Mouse (Mus musculus) hindbrain, embryonic 15.5 days (tissue): ENCODE measurements around the gene Senp1. TPM values are rescaled to one million over a fixed set of nuclear protein-coding genes. Genes with fewer than 3 reads are reported as not detected.

ENCODE experiments used
- ATAC-seq: fragments of 200-750 bp; cut with Nextera tagmentation; 2 replicates; pipeline ENCODE4 v1.8.0; 2017; ENCODE audit warnings: low read depth, moderate number of reproducible peaks, moderate TSS enrichment; ENCODE audit not compliant: low FRiP score
- H3K27ac ChIP-seq: fragments of 300-500 bp; sonication (generic); replicated peaks from 2 replicates; pipeline ENCODE4 v1.5.1; 2015; ENCODE audit warnings: mild to moderate bottlenecking, inconsistent platforms
- H3K27me3 ChIP-seq: fragments of 300-500 bp; sonication (generic); 2 replicates; pipeline ENCODE4 v1.6.1; 2015; ENCODE audit warnings: control low read depth, inconsistent platforms
- H3K36me3 ChIP-seq: fragments of 300-500 bp; sonication (generic); 2 replicates; pipeline ENCODE4 v1.6.1; 2015; ENCODE audit warnings: control low read depth, inconsistent platforms
- H3K4me1 ChIP-seq: fragments of 300-500 bp; sonication (generic); replicated peaks from 2 replicates; pipeline ENCODE4 v1.6.1; 2015; ENCODE audit warnings: control low read depth, inconsistent platforms
- H3K4me2 ChIP-seq: fragments of 300-500 bp; sonication (generic); 2 replicates; pipeline ENCODE4 v1.6.1; 2015; ENCODE audit warnings: moderate library complexity, mild to moderate bottlenecking, inconsistent platforms
- H3K4me3 ChIP-seq: fragments of 300-500 bp; sonication (generic); 2 replicates; pipeline ENCODE4 v1.5.1; 2015; ENCODE audit warnings: mild to moderate bottlenecking, inconsistent platforms
- H3K9ac ChIP-seq: fragments of 300-500 bp; sonication (generic); 2 replicates; pipeline ENCODE4 v1.6.1; 2015; ENCODE audit warnings: inconsistent platforms
- H3K9me3 ChIP-seq: fragments of 300-500 bp; sonication (generic); 2 replicates; pipeline ENCODE4 v1.6.1; 2016; ENCODE audit warnings: control low read depth, inconsistent platforms
- WGBS: fragments of 180-500 bp; shearing (Covaris S2); methylation state at CpG from one replicate; pipeline ENCODE4 v1.1.7; 2015; 5-methylcytosine and 5-hydroxymethylcytosine counted together
- polyA plus RNA-seq: library from polyadenylated mRNA; unstranded; fragments of >200 nt; fragmentation: Nextera tagmentation; extraction: Ambion mirVana; gene quantifications from 2 replicates; pipeline ENCODE4 v1.2.1, GENCODE M21; 2015

Senp1 gene
- polyA plus RNA-seq, 1 experiment from 2014 or later, result 19.3 TPM

- Histone ChIP-seq H3K27ac (no peak overlapping the region), H3K9me3 (no peaks in the 10 kb centered on the region), H3K27me3 (no peaks in the 10 kb centered on the region), H3K36me3 (peaks cover 40% of the 10 kb centered on the region), H3K9ac (no peak overlapping the region), H3K4me2 (no peak overlapping the region), H3K4me1 (no peaks in the 10 kb centered on the region), H3K4me3 (no peak overlapping the region)
- no peak for ATAC-seq
- 94% methylated on average over 5 of the region's 5 CpGs for whole genome bisulfite sequencing
Observed at GRCm38 (mm10) chr15:98036578-98036977, 57.0 kb downstream of the Senp1 start.

GRCm38 (mm10) chr15:98035076-98035755, 58.3 kb downstream of the Senp1 start:
- Histone ChIP-seq H3K9ac (no peak overlapping the region), H3K4me3 (no peak overlapping the region), H3K4me1 (no peaks in the 10 kb centered on the region), H3K9me3 (no peaks in the 10 kb centered on the region), H3K27ac (no peak overlapping the region), H3K27me3 (no peaks in the 10 kb centered on the region), H3K36me3 (peaks cover 26% of the 10 kb centered on the region), H3K4me2 (no peak overlapping the region)
- ATAC-seq, result no peak
- 7% methylated on average over 3 of the region's 3 CpGs for WGBS

- no peak overlapping the region for H3K4me2 ChIP-seq
- no peak overlapping the region for H3K9ac ChIP-seq
- no peak for ATAC-seq
- peaks cover 20% of the 10 kb centered on the region for H3K36me3 ChIP-seq
- no peaks in the 10 kb centered on the region for H3K27me3 ChIP-seq
- H3K4me3 ChIP-seq, result no peak overlapping the region
- H3K9me3 ChIP-seq, result no peaks in the 10 kb centered on the region
- WGBS, result 74% methylated on average over 9 of the region's 9 CpGs
- no peaks in the 10 kb centered on the region for H3K4me1 ChIP-seq
- no peak overlapping the region for H3K27ac ChIP-seq
Observed at GRCm38 (mm10) chr15:98033233-98033748, 60.3 kb downstream of the Senp1 start.

- Histone ChIP-seq H3K9ac (no peak overlapping the region), H3K4me3 (no peak overlapping the region), H3K36me3 (no peaks in the 10 kb centered on the region), H3K9me3 (no peaks in the 10 kb centered on the region), H3K4me2 (no peak overlapping the region), H3K27ac (no peak overlapping the region), H3K4me1 (peaks cover 8% of the 10 kb centered on the region), H3K27me3 (no peaks in the 10 kb centered on the region)
- ATAC-seq, result no peak
- WGBS, result 81% methylated on average over 6 of the region's 6 CpGs
Observed at GRCm38 (mm10) chr15:98029798-98030197, 63.7 kb downstream of the Senp1 start.

- Histone ChIP-seq H3K27me3 (no peaks in the 10 kb centered on the region), H3K27ac (no peak overlapping the region), H3K4me2 (no peak overlapping the region), H3K4me1 (peaks cover 8% of the 10 kb centered on the region), H3K9ac (no peak overlapping the region), H3K36me3 (no peaks in the 10 kb centered on the region), H3K4me3 (no peak overlapping the region), H3K9me3 (no peaks in the 10 kb centered on the region)
- no peak for ATAC-seq
- WGBS, result 39% methylated on average over 12 of the region's 12 CpGs
Observed at GRCm38 (mm10) chr15:98026967-98027904, 66.3 kb downstream of the Senp1 start.

- Histone ChIP-seq H3K36me3 (no peaks in the 10 kb centered on the region), H3K4me1 (peaks cover 8% of the 10 kb centered on the region), H3K27ac (no peak overlapping the region), H3K4me2 (no peak overlapping the region), H3K9me3 (no peaks in the 10 kb centered on the region), H3K27me3 (no peaks in the 10 kb centered on the region), H3K4me3 (no peak overlapping the region), H3K9ac (no peak overlapping the region)
- no peak for ATAC-seq
- WGBS, result 37% methylated on average over 4 of the region's 4 CpGs
Observed at GRCm38 (mm10) chr15:98025611-98026010, 67.9 kb downstream of the Senp1 start.

- Histone ChIP-seq H3K36me3 (no peaks in the 10 kb centered on the region), H3K27ac (no peak overlapping the region), H3K4me2 (no peak overlapping the region), H3K9ac (no peak overlapping the region), H3K27me3 (no peaks in the 10 kb centered on the region), H3K9me3 (no peaks in the 10 kb centered on the region), H3K4me3 (no peak overlapping the region), H3K4me1 (peaks cover 8% of the 10 kb centered on the region)
- ATAC-seq, result no peak
- 30% methylated on average over 3 of the region's 3 CpGs for WGBS
Observed at GRCm38 (mm10) chr15:98023137-98023536, 70.4 kb downstream of the Senp1 start.

GRCm38 (mm10) chr15:98021886-98022285, 71.7 kb downstream of the Senp1 start:
- ATAC-seq, result no peak
- Histone ChIP-seq H3K27me3 (no peaks in the 10 kb centered on the region), H3K4me2 (no peak overlapping the region), H3K27ac (no peak overlapping the region), H3K9ac (no peak overlapping the region), H3K36me3 (no peaks in the 10 kb centered on the region), H3K9me3 (no peaks in the 10 kb centered on the region), H3K4me3 (no peak overlapping the region), H3K4me1 (peaks cover under 1% of the 10 kb centered on the region)
- 52% methylated on average over 2 of the region's 2 CpGs for WGBS

GRCm38 (mm10) chr15:98019047-98019446, 74.5 kb downstream of the Senp1 start:
- Histone ChIP-seq H3K27me3 (no peaks in the 10 kb centered on the region), H3K4me2 (no peak overlapping the region), H3K9me3 (no peaks in the 10 kb centered on the region), H3K27ac (no peak overlapping the region), H3K9ac (no peak overlapping the region), H3K36me3 (no peaks in the 10 kb centered on the region), H3K4me1 (no peaks in the 10 kb centered on the region), H3K4me3 (no peak overlapping the region)
- 60% methylated on average over 3 of the region's 3 CpGs for WGBS
- no peak for ATAC-seq

- Histone ChIP-seq H3K4me3 (no peak overlapping the region), H3K9me3 (no peaks in the 10 kb centered on the region), H3K4me1 (no peaks in the 10 kb centered on the region), H3K27ac (no peak overlapping the region), H3K9ac (no peak overlapping the region), H3K27me3 (no peaks in the 10 kb centered on the region), H3K4me2 (no peak overlapping the region), H3K36me3 (no peaks in the 10 kb centered on the region)
- no peak for ATAC-seq
- WGBS, result 82% methylated on average over 4 of the region's 4 CpGs
Observed at GRCm38 (mm10) chr15:98017925-98018324, 75.6 kb downstream of the Senp1 start.

- no peak overlapping the region for H3K4me3 ChIP-seq
- H3K27ac ChIP-seq, result no peak overlapping the region
- no peaks in the 10 kb centered on the region for H3K36me3 ChIP-seq
- WGBS, result 56% methylated on average over 6 of the region's 6 CpGs
- H3K9me3 ChIP-seq, result no peaks in the 10 kb centered on the region
- H3K27me3 ChIP-seq, result 0 out of 2 replicates have a peak, but pooled peaks cover 6% of the 10 kb centered on the region
- H3K9ac ChIP-seq, result no peak overlapping the region
- H3K4me2 ChIP-seq, result no peak overlapping the region
- no peaks in the 10 kb centered on the region for H3K4me1 ChIP-seq
- no peak for ATAC-seq
Observed at GRCm38 (mm10) chr15:98012810-98013209, 80.7 kb downstream of the Senp1 start.

GRCm38 (mm10) chr15:98005181-98005580, 88.4 kb downstream of the Senp1 start:
- Histone ChIP-seq H3K9me3 (no peaks in the 10 kb centered on the region), H3K27me3 (peaks cover 44% of the 10 kb centered on the region), H3K36me3 (no peaks in the 10 kb centered on the region), H3K4me2 (peak overlapping the region; percentile 76), H3K27ac (no peak overlapping the region), H3K4me3 (peak overlapping the region; percentile 45), H3K9ac (no peak overlapping the region), H3K4me1 (peaks cover 49% of the 10 kb centered on the region)
- WGBS, result 16% methylated on average over 11 of the region's 11 CpGs
- ATAC-seq, result no peak
